8 mouse cellular contexts compared by ENCODE assay signal in the genomic region with DNA sequence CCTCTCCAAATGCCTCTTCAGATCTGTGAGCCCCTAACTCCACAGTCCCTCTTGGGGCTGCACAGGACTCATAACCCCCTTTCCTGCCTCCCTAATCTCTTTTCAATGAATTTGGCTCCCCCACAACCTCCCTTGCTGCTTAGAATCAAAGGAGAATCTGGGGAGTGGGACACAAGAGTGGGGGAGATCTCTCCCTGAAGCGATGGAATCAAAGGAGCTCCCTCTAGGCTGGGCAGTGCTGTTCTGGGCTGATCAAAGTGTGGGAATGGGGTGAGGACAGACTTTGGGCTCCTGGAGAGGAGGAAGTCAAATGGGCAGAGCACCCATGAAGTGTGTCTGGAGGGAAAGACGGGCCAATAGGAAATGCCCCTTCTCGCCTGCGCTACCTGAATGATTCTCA. TPM values are rescaled to one million over a fixed set of nuclear protein-coding genes. Genes with fewer than 3 reads are reported as not detected.
DNase-seq lines count a peak whose midpoint lies in the region; ATAC-seq and TF ChIP-seq lines count a peak whose summit lies in the region.

No protein-coding gene starts in this region.

- intact Hi-C loops in left cerebral cortex, postnatal 4 days (cut with DNase I): loop anchor here (10.0 kb wide), 1 partner anchor 393 kb away; a partner anchor contains a TSS

- no peak for ATAC-seq in forebrain, embryonic 15.5 days (replicated peaks)
- no peak for ATAC-seq in liver, embryonic 12.5 days
- ATAC-seq in stomach, embryonic 15.5 days (ENCODE audit: insufficient read depth, low FRiP score, low read depth): no peak
- no peak for ATAC-seq in megakaryocyte, adult 5-6 weeks (ENCODE audit: poor library complexity, severe bottlenecking)

- H3K27me3 ChIP-seq in forebrain, embryonic 15.5 days: no peaks in the 10 kb centered on the region; the same call in 1 of the 2 replicates
- peaks cover 73% of the 10 kb centered on the region for H3K27me3 ChIP-seq in liver, embryonic 12.5 days (replicated peaks)
- H3K27me3 ChIP-seq in stomach, embryonic 15.5 days (replicated peaks): no peaks in the 10 kb centered on the region

- DNase-seq in lung, adult 2 months: no peak
- no peak for DNase-seq in lung, adult 18-20 months
- no peak for DNase-seq in frontal cortex, postnatal 14 days (ENCODE audit: low spot score in 2 of 2)
- DNase-seq in left cerebral cortex, postnatal 4 days: no peak

- WGBS in lung, adult 2 months: 20% methylated on average over 4 of the region's 4 CpGs
- 8% methylated on average over 4 of the region's 4 CpGs for WGBS in forebrain, embryonic 15.5 days
- WGBS in liver, embryonic 12.5 days (ENCODE audit: insufficient replicate concordance): 33% methylated on average over 4 of the region's 4 CpGs
- WGBS in stomach, embryonic 15.5 days: 6% methylated on average over 4 of the region's 4 CpGs

- H3K9me3 ChIP-seq in forebrain, embryonic 15.5 days: no peaks in the 10 kb centered on the region
- no peaks in the 10 kb centered on the region for H3K9me3 ChIP-seq in liver, embryonic 12.5 days (replicated peaks)
- no peaks in the 10 kb centered on the region for H3K9me3 ChIP-seq in stomach, embryonic 15.5 days

- TF ChIP-seq POLR2A in lung, adult 2 months (IDR thresholded peaks at IDR 0.05; ENCODE audit: borderline replicate concordance, extremely low read depth, low read depth, low read length): no peak

- peaks cover 16% of the 10 kb centered on the region for H3K4me1 ChIP-seq in lung, adult 2 months (ENCODE audit: control insufficient read depth, insufficient read depth, low read length)
- H3K4me1 ChIP-seq in forebrain, embryonic 15.5 days: peaks cover 47% of the 10 kb centered on the region
- H3K4me1 ChIP-seq in liver, embryonic 12.5 days: peaks cover 25% of the 10 kb centered on the region
- H3K4me1 ChIP-seq in stomach, embryonic 15.5 days: peaks cover 39% of the 10 kb centered on the region

- TF ChIP-seq CTCF in lung, adult 2 months (IDR thresholded peaks at IDR 0.05; ENCODE audit: insufficient read depth, low read length): no peak

- H3K9ac ChIP-seq in forebrain, embryonic 15.5 days (replicated peaks): peak overlapping the region; percentile 74
- H3K9ac ChIP-seq in liver, embryonic 12.5 days: peak overlapping the region; percentile 71; the same call in 1 of the 2 replicates
- peak overlapping the region; percentile 96 for H3K9ac ChIP-seq in stomach, embryonic 15.5 days

- peak overlapping the region; percentile 98 for H3K4me2 ChIP-seq in forebrain, embryonic 15.5 days (replicated peaks)
- H3K4me2 ChIP-seq in liver, embryonic 12.5 days: peak overlapping the region; percentile 61
- peak overlapping the region; percentile 89 for H3K4me2 ChIP-seq in stomach, embryonic 15.5 days

- no peaks in the 10 kb centered on the region; the same call in 1 of the 2 replicates for H3K36me3 ChIP-seq in forebrain, embryonic 15.5 days
- H3K36me3 ChIP-seq in liver, embryonic 12.5 days: peaks cover 27% of the 10 kb centered on the region
- peaks cover 23% of the 10 kb centered on the region for H3K36me3 ChIP-seq in stomach, embryonic 15.5 days

- peak overlapping the region; percentile 42; the same call in 1 of the 2 replicates for H3K27ac ChIP-seq in forebrain, embryonic 15.5 days (replicated peaks)
- H3K27ac ChIP-seq in liver, embryonic 12.5 days: peak overlapping the region; percentile 1; the same call in 1 of the 2 replicates
- H3K27ac ChIP-seq in stomach, embryonic 15.5 days: peak overlapping the region; percentile 98

- peak overlapping the region; percentile 79 for H3K4me3 ChIP-seq in lung, adult 2 months (replicated peaks; ENCODE audit: extremely low read depth, low read depth, low read length)
- peak overlapping the region; percentile 70 for H3K4me3 ChIP-seq in forebrain, embryonic 15.5 days
- peak overlapping the region; percentile 61 for H3K4me3 ChIP-seq in liver, embryonic 12.5 days
- peak overlapping the region; percentile 82 for H3K4me3 ChIP-seq in stomach, embryonic 15.5 days (replicated peaks)

RNA-seq across cellular contexts. Expression of a gene that starts 1.5 kb away (rescaled TPM):
- 105 and 123 TPM in 2 replicates for polyA plus RNA-seq in lung, adult 2 months (2012; rRNA removed)
- polyA plus RNA-seq in forebrain, embryonic 15.5 days (2015; fragmentation: Nextera tagmentation; extraction: Ambion mirVana): 6.6 and 7.1 TPM in 2 replicates
- polyA plus RNA-seq in liver, embryonic 12.5 days (2016; fragmentation: Nextera tagmentation; extraction: Ambion mirVana): 14.2 and 15.7 TPM in 2 replicates
- 35.5 and 41.4 TPM in 2 replicates for polyA plus RNA-seq in stomach, embryonic 15.5 days (2015; fragmentation: Nextera tagmentation; extraction: Ambion mirVana)
- total RNA-seq in megakaryocyte, adult 5-6 weeks (2015): 0.16 TPM in 1 of 2 replicates, not detected in the other
- total RNA-seq in megakaryocyte, adult 5-6 weeks (2017): not detected in 2 replicates
- total RNA-seq in left cerebral cortex, postnatal 4 days (2021): 10 to 100 TPM in 1 of 2 experiments, 1 to 10 TPM in 1; 9.4 to 10.2 TPM

RNA-seq across cellular contexts. Expression of a gene that starts 18.0 kb away (rescaled TPM):
- 22.5 and 24.1 TPM in 2 replicates for polyA plus RNA-seq in lung, adult 2 months (2012; rRNA removed)
- polyA plus RNA-seq in forebrain, embryonic 15.5 days (2015; fragmentation: Nextera tagmentation; extraction: Ambion mirVana): 20.1 and 23.1 TPM in 2 replicates
- 5.0 and 5.8 TPM in 2 replicates for polyA plus RNA-seq in liver, embryonic 12.5 days (2016; fragmentation: Nextera tagmentation; extraction: Ambion mirVana)
- 13.0 and 14.5 TPM in 2 replicates for polyA plus RNA-seq in stomach, embryonic 15.5 days (2015; fragmentation: Nextera tagmentation; extraction: Ambion mirVana)
- total RNA-seq in megakaryocyte, adult 5-6 weeks (2015): 12.8 and 13.4 TPM in 2 replicates
- total RNA-seq in megakaryocyte, adult 5-6 weeks (2017): 20.9 and 21.6 TPM in 2 replicates
- total RNA-seq in left cerebral cortex, postnatal 4 days (2021): 10 to 100 TPM; 28.8 to 31.5 TPM

RNA-seq across cellular contexts. Expression of a gene that starts 37.2 kb away (rescaled TPM):
- polyA plus RNA-seq in lung, adult 2 months (2012; rRNA removed): 52.6 and 55.2 TPM in 2 replicates
- polyA plus RNA-seq in forebrain, embryonic 15.5 days (2015; fragmentation: Nextera tagmentation; extraction: Ambion mirVana): 19.1 and 21.1 TPM in 2 replicates
- 16.8 and 18.7 TPM in 2 replicates for polyA plus RNA-seq in liver, embryonic 12.5 days (2016; fragmentation: Nextera tagmentation; extraction: Ambion mirVana)
- 73.2 and 73.4 TPM in 2 replicates for polyA plus RNA-seq in stomach, embryonic 15.5 days (2015; fragmentation: Nextera tagmentation; extraction: Ambion mirVana)
- total RNA-seq in megakaryocyte, adult 5-6 weeks (2015): 4.1 and 4.2 TPM in 2 replicates
- 2.1 and 2.9 TPM in 2 replicates for total RNA-seq in megakaryocyte, adult 5-6 weeks (2017)
- 1 to 10 TPM; 7.1 to 8.0 TPM for total RNA-seq in left cerebral cortex, postnatal 4 days (2021)

RNA-seq across cellular contexts. Expression of a gene that starts 43.9 kb away (rescaled TPM):
- polyA plus RNA-seq in lung, adult 2 months (2012; rRNA removed): 107 and 136 TPM in 2 replicates
- polyA plus RNA-seq in forebrain, embryonic 15.5 days (2015; fragmentation: Nextera tagmentation; extraction: Ambion mirVana): 118 and 129 TPM in 2 replicates
- polyA plus RNA-seq in liver, embryonic 12.5 days (2016; fragmentation: Nextera tagmentation; extraction: Ambion mirVana): 125 and 128 TPM in 2 replicates
- 113 and 122 TPM in 2 replicates for polyA plus RNA-seq in stomach, embryonic 15.5 days (2015; fragmentation: Nextera tagmentation; extraction: Ambion mirVana)
- total RNA-seq in megakaryocyte, adult 5-6 weeks (2015): 71.9 and 97.1 TPM in 2 replicates
- total RNA-seq in megakaryocyte, adult 5-6 weeks (2017): 158 and 222 TPM in 2 replicates
- total RNA-seq in left cerebral cortex, postnatal 4 days (2021): 100 to 1,000 TPM; 214 to 236 TPM

RNA-seq across cellular contexts. Expression of a gene that starts 57.0 kb away (rescaled TPM):
- polyA plus RNA-seq in lung, adult 2 months (2012; rRNA removed): 7.0 and 7.1 TPM in 2 replicates
- polyA plus RNA-seq in forebrain, embryonic 15.5 days (2015; fragmentation: Nextera tagmentation; extraction: Ambion mirVana): 8.4 and 9.4 TPM in 2 replicates
- polyA plus RNA-seq in liver, embryonic 12.5 days (2016; fragmentation: Nextera tagmentation; extraction: Ambion mirVana): 11.9 and 12.5 TPM in 2 replicates
- polyA plus RNA-seq in stomach, embryonic 15.5 days (2015; fragmentation: Nextera tagmentation; extraction: Ambion mirVana): 7.8 and 8.7 TPM in 2 replicates
- 0.18 and 1.4 TPM in 2 replicates for total RNA-seq in megakaryocyte, adult 5-6 weeks (2015)
- total RNA-seq in megakaryocyte, adult 5-6 weeks (2017): 0.24 and 0.59 TPM in 2 replicates
- total RNA-seq in left cerebral cortex, postnatal 4 days (2021): 10 to 100 TPM; 17.3 to 21.8 TPM

Comparison
In these comparisons a context has a peak if more than half of its experiments do, and no peak if none do; other contexts are left out.
1. H3K27ac ChIP-seq: peak in every context shown above with its lines; median percentile 98 in stomach, embryonic 15.5 days; 42 in forebrain, embryonic 15.5 days; 1 in liver, embryonic 12.5 days.